Mouse (Mus musculus) forebrain, embryonic 14.5 days (tissue): ENCODE measurements at regions not wholly inside any gene's neighbourhood (a gene's known extent, or its start where the extent isn't known, plus 50 kb on each side); places are given as distances from the start of the nearest gene placed in this dataset.
A peak's percentile ranks its signal among the peaks of the same experiment; 100 is the strongest.

Experiments used
- ATAC-seq: fragments of 200-750 bp; cut with Nextera tagmentation; 2 replicates; pipeline ENCODE4 v1.8.0; 2017; ENCODE audit warnings: mild to moderate bottlenecking, moderate library complexity
- DNase-seq: peaks from one replicate; pipeline ENCODE4 v3.0.0-alpha.2; 2015; ENCODE audit warnings: low spot score
- H3K27ac ChIP-seq: fragments of 300-500 bp; sonication (generic); 2 replicates; pipeline ENCODE4 v1.5.1; 2014; ENCODE audit warnings: low read depth, mild to moderate bottlenecking, control low read depth, low read length, moderate library complexity
- H3K27me3 ChIP-seq: fragments of 300-500 bp; sonication (generic); replicated peaks from 2 replicates; pipeline ENCODE4 v1.6.1; 2014; ENCODE audit warnings: low read length, control low read depth, mixed read lengths; ENCODE audit not compliant: control insufficient read depth, insufficient read depth
- H3K36me3 ChIP-seq: fragments of 300-500 bp; sonication (generic); 2 replicates; pipeline ENCODE4 v1.6.1; 2014; ENCODE audit warnings: low read length, control low read depth; ENCODE audit not compliant: control insufficient read depth, insufficient read depth
- H3K4me1 ChIP-seq: fragments of 300-500 bp; sonication (generic); 2 replicates; pipeline ENCODE4 v1.6.1; 2014; ENCODE audit warnings: antibody characterized with exemption, low read length, control low read depth; ENCODE audit not compliant: control insufficient read depth, insufficient read depth
- H3K4me2 ChIP-seq: fragments of 300-500 bp; sonication (generic); 2 replicates; pipeline ENCODE4 v1.6.1; 2014; ENCODE audit warnings: mild to moderate bottlenecking, control low read depth, low read length
- H3K4me3 ChIP-seq: fragments of 300-500 bp; sonication (generic); 2 replicates; pipeline ENCODE4 v1.5.1; 2014; ENCODE audit warnings: low read depth, low read length, control low read depth
- H3K9ac ChIP-seq: fragments of 300-500 bp; sonication (generic); 2 replicates; pipeline ENCODE4 v1.6.1; 2014; ENCODE audit warnings: mild to moderate bottlenecking, low read length, control low read depth, moderate library complexity
- H3K9me3 ChIP-seq: fragments of 300-500 bp; sonication (generic); replicated peaks from 2 replicates; pipeline ENCODE4 v1.6.1; 2016; ENCODE audit warnings: low read length, control low read depth, mixed read lengths; ENCODE audit not compliant: control insufficient read depth
- WGBS: fragments of 180-500 bp; shearing (Covaris S2); extraction: QIAGEN DNeasy Blood & Tissue Kit; methylation state at CpG from one replicate; pipeline ENCODE4 v1.1.7; 2014; 5-methylcytosine and 5-hydroxymethylcytosine counted together

DNA sequence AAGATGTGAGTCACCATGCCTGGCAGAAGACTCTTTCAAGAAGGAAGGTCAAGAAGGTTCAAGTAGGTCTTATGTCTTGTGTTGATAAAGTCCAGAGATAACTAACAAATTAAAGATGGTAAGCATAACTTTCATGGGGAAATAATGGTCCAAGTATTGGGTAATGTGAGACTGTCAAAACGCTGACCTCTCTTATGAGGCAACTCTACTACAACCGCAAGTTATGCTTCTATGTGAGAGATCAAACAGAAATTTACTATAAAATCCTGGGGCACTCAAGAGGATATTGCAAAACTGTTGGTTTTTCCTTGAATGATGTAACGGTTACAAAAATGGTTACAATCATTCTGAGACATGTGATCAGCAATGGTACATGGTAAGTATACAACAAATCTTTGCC lies 192.6 kb upstream of the Kit start:
- Histone ChIP-seq H3K27ac (no peak overlapping the region), H3K4me2 (no peak overlapping the region), H3K27me3 (no peaks in the 10 kb centered on the region), H3K9ac (no peak overlapping the region), H3K9me3 (no peaks in the 10 kb centered on the region), H3K4me1 (no peaks in the 10 kb centered on the region; the same call in 1 of the 2 replicates), H3K4me3 (no peak overlapping the region), H3K36me3 (no peaks in the 10 kb centered on the region)
- no peak for ATAC-seq
- WGBS, result 91% methylated on average over 3 of the region's 3 CpGs
- DNase-seq, result no peak

DNA sequence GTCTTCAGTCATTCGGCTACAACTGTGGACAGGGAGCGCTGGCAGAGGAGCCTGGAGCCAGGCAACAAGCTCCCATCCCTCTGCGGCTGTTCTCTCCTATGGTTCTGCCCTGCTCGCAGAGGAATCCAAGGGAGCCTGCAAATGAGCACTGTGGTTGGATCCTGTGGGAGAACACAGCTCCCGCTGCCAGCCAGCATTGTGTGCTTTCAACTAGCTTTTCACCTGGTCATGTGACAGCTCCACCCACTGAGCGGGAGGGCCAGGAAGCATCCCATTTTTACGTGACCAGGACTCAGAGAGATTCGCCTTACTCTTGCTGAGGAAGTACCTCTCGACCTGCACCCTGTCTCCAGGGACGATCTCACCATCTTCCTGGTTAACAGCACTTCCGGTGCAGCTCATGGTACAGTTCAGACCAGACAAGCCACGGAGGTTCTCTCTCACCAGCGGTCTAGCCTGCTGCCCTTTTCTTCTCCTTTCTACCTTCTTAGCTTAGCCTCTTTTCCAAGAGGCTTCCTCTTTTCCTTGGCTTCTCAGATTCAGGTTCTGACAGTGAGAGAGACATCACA lies 186.7 kb upstream of the Kit start:
- Histone ChIP-seq H3K4me1 (no peaks in the 10 kb centered on the region), H3K27me3 (no peaks in the 10 kb centered on the region), H3K27ac (no peak overlapping the region), H3K4me2 (0 out of 2 replicates have a peak overlapping the region, but pooled peaks have one; percentile 14), H3K9ac (no peak overlapping the region), H3K9me3 (no peaks in the 10 kb centered on the region), H3K4me3 (no peak overlapping the region), H3K36me3 (no peaks in the 10 kb centered on the region)
- WGBS, result 43% methylated on average over 13 of the region's 13 CpGs
- peak; percentile 26 for DNase-seq
- ATAC-seq, result no peak

- DNase-seq (no peak), ATAC-seq (no peak)
- Histone ChIP-seq H3K36me3 (no peaks in the 10 kb centered on the region), H3K9me3 (no peaks in the 10 kb centered on the region), H3K4me3 (no peak overlapping the region), H3K4me1 (no peaks in the 10 kb centered on the region), H3K27me3 (no peaks in the 10 kb centered on the region), H3K4me2 (no peak overlapping the region), H3K9ac (no peak overlapping the region), H3K27ac (no peak overlapping the region)
- WGBS, result 85% methylated on average over 7 of the region's 7 CpGs
These were observed 185.9 kb upstream of the Kit start for GRCm38 (mm10) chr5:75388699-75389260.

DNA sequence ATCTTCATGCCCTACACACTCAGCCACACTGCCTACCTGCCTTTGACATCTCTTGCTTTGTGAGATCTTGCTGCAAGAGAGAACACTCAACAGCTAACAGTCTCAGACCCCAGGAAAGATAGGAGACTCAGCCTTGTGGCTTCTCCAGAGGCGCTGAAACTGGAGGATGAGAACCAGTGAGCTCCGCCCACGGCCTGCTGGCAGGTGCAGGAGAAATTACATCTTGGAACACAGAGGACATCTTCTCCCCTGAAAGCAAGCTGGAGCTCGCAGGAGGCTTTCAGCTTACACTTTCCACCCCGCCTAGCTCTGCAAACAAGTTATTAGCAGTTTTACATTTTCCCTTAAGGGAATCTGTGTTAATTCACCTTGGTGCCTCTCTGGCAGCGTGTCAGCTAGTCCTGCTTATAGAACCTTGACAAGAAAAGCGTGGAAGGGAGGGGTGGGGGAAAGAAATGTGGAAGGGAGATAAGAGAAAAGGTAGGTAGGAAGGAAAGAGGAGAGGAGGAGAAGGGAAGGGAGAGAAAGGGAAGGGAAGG lies 185.2 kb upstream of the Kit start:
- H3K36me3 ChIP-seq, result no peaks in the 10 kb centered on the region
- no peak overlapping the region for H3K4me3 ChIP-seq
- no peak for DNase-seq
- H3K4me1 ChIP-seq, result no peaks in the 10 kb centered on the region
- no peak overlapping the region for H3K4me2 ChIP-seq
- H3K27me3 ChIP-seq, result no peaks in the 10 kb centered on the region
- H3K27ac ChIP-seq, result no peak overlapping the region
- no peak for ATAC-seq
- WGBS, result 72% methylated on average over 7 of the region's 7 CpGs
- no peak overlapping the region for H3K9ac ChIP-seq
- H3K9me3 ChIP-seq, result no peaks in the 10 kb centered on the region

DNA sequence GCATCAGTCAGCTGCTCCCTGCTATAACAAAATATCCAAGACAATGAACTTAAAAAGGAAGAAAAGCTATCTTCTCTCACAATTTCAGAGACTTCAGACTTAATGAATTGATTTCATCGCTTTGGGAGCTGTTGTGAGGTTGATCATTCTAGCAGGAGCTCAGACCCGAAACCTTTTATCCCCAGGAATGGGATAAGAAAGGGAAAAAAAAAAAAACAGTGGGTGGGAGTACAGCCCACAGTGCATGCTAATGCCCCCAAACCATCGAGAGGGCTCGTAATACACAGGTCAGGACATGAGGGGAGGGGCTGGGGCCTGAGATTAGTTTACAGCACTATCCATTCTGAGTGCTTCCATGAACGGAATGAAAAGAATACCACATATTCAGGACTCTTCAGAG lies 175.9 kb upstream of the Kit start:
- no peak overlapping the region for H3K4me2 ChIP-seq

GRCm38 (mm10) chr5:75401734-75402133 lies 173.0 kb upstream of the Kit start:
- ATAC-seq, result no peak
- Histone ChIP-seq H3K9ac (no peak overlapping the region), H3K9me3 (no peaks in the 10 kb centered on the region), H3K27me3 (no peaks in the 10 kb centered on the region), H3K36me3 (no peaks in the 10 kb centered on the region), H3K4me3 (no peak overlapping the region), H3K4me1 (peaks cover 4% of the 10 kb centered on the region; the same call in 1 of the 2 replicates), H3K27ac (no peak overlapping the region), H3K4me2 (no peak overlapping the region)
- WGBS, result 3% methylated on average over 3 of the region's 3 CpGs
- no peak for DNase-seq

More for the DNA sequence above, 175.9 kb upstream of the Kit start:
- ATAC-seq (no peak), DNase-seq (no peak)
- no peaks in the 10 kb centered on the region for H3K4me1 ChIP-seq
- H3K27ac ChIP-seq, result no peak overlapping the region
- H3K9me3 ChIP-seq, result no peaks in the 10 kb centered on the region
- H3K36me3 ChIP-seq, result no peaks in the 10 kb centered on the region
- no peak overlapping the region for H3K9ac ChIP-seq
- no peak overlapping the region for H3K4me3 ChIP-seq
- H3K27me3 ChIP-seq, result no peaks in the 10 kb centered on the region
- WGBS, result 57% methylated on average over 5 of the region's 5 CpGs

DNA sequence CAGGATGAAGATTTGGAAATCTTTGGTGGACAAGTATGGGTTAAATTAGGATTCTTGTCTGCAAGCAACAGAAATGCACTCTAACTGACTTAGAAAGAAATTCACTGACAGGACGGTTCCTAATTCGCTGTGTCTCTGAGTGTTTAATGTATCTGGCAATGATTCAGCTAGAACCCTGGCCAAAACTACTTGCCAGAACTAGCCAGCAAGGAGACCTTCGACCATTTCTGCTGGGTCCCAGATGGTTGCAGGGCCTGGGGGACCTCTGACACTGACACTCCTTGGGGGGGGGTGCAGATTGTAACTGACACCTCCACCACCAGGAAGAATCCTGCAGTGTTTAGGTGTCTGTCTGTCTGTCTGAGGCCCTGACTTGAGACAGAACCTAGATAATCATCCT lies 172.1 kb upstream of the Kit start:
- Histone ChIP-seq H3K9me3 (no peaks in the 10 kb centered on the region), H3K9ac (no peak overlapping the region), H3K4me2 (no peak overlapping the region), H3K4me1 (peaks cover 4% of the 10 kb centered on the region; the same call in 1 of the 2 replicates), H3K36me3 (no peaks in the 10 kb centered on the region), H3K27me3 (no peaks in the 10 kb centered on the region), H3K4me3 (no peak overlapping the region), H3K27ac (no peak overlapping the region)
- WGBS, result 52% methylated on average over 3 of the region's 3 CpGs
- peak; percentile 37 for DNase-seq
- no peak for ATAC-seq

- Histone ChIP-seq H3K4me3 (no peak overlapping the region), H3K27me3 (no peaks in the 10 kb centered on the region), H3K27ac (no peak overlapping the region), H3K36me3 (no peaks in the 10 kb centered on the region), H3K9me3 (no peaks in the 10 kb centered on the region), H3K4me2 (no peak overlapping the region), H3K4me1 (peaks cover 7% of the 10 kb centered on the region; the same call in 1 of the 2 replicates), H3K9ac (no peak overlapping the region)
- WGBS, result 92% methylated on average over 5 of the region's 5 CpGs
- ATAC-seq (no peak), DNase-seq (no peak)
These were observed 171.2 kb upstream of the Kit start for GRCm38 (mm10) chr5:75403531-75403930.

DNA sequence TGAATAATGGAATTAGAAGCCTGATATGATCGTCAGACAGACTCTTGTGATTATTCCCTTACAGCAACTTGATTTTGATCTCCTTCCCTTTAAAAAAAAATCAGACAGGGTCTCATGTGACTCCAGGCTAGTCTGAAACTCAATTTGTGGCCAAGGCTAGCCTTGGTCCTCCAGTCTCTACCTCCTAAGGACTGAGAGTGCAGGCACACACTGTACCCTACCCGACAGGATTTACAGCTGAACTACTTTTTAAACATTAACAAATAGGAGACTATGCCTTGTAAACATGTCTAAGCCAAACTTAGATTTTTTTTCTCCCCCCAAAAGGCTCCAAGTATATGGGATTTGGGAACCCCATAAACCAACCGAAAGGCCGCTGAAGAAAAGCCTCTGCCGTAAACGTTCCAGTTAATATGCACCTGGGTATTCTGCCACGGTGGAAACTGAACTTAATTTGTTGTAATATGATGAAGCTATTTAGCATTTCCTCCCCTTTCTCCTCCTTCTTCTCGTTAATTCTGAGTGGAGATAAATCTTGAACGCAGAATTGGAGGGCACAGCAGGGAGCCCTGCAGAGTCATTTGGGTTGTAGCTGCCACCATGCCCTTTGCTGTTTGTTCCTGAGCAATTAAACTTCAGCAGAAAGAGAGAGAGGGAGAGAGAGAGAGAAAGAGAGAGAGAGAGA lies 170.0 kb upstream of the Kit start:
- Histone ChIP-seq H3K9ac (no peak overlapping the region), H3K27ac (no peak overlapping the region), H3K9me3 (no peaks in the 10 kb centered on the region), H3K4me3 (no peak overlapping the region), H3K36me3 (no peaks in the 10 kb centered on the region), H3K4me2 (no peak overlapping the region), H3K27me3 (no peaks in the 10 kb centered on the region), H3K4me1 (peaks cover 8% of the 10 kb centered on the region; the same call in 1 of the 2 replicates)
- no peak for ATAC-seq
- 34% methylated on average over 9 of the region's 9 CpGs for WGBS
- no peak for DNase-seq
